Mouse (Mus musculus) kidney, adult 18-20 months (tissue): ENCODE data around the gene Nmrk2.
"Not testable (repeated sequence)": the region's sequence is repeated elsewhere in the genome, so short reads cannot be mapped to it uniquely, and the experiment has no call there.

ENCODE experiments used
- DNase-seq: peaks from one replicate; pipeline ENCODE4 v3.0.0; 2021

The Nmrk2 gene

DNA sequence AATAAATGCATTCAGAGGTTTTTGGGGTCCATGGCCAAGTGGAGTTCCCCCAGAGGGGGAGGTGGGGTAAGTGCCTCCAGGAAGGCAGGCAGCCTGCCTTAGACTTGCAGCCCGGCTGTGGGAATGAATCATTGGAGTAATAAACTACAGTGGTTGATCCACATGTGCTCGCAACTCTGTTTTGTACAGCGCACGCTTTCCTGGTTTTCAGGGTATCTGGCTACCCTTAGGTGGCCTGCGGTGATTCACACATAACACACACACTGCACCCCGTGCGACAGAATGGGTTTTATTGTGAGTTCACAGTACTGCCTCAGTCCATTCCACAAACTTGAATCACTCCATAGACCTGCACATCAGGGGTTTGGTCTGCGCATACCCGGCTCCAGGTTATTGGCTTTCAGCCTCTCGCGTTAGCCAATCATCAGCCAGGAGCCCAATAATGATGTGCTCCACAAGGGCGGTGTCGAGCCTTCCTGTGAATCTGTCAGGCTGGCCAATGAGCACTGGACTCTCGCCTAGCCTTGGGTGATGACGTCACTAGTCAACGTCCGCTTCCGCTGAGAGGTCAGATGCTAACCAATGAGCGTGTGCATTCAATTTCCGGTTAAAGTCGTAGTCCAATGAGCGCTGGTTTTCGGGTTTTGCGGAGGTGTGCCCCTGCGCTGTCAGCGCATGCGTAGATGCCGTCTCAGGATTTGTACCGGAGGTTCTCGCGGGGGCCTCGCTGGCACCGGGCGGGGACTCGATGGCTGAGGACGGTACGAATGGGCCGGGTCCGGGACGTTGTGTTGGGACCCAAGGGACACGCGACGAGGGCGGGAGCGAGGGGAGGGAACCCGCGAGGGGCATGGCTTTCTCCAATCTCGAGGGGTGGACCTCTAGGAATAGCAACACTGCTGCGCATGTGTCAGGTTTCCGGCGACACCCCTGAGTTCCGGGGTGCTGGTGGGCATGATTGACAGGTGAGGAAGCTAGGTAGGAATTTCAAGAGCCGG is 19.2 kb downstream of the Nmrk2 start, which contains the start of gene Dapk3:
TSS of gene Dapk3 (plus strand) at position 670 of the 998 bp plus-strand sequence.
- peak; percentile 96 for DNase-seq

- DNase-seq = not testable (repeated sequence)
Measured at GRCm38 (mm10) chr10:81181860-81182259, 20.0 kb downstream of the Nmrk2 start.

- no peak for DNase-seq
Measured at GRCm38 (mm10) chr10:81180946-81181345, 20.9 kb downstream of the Nmrk2 start.

DNA sequence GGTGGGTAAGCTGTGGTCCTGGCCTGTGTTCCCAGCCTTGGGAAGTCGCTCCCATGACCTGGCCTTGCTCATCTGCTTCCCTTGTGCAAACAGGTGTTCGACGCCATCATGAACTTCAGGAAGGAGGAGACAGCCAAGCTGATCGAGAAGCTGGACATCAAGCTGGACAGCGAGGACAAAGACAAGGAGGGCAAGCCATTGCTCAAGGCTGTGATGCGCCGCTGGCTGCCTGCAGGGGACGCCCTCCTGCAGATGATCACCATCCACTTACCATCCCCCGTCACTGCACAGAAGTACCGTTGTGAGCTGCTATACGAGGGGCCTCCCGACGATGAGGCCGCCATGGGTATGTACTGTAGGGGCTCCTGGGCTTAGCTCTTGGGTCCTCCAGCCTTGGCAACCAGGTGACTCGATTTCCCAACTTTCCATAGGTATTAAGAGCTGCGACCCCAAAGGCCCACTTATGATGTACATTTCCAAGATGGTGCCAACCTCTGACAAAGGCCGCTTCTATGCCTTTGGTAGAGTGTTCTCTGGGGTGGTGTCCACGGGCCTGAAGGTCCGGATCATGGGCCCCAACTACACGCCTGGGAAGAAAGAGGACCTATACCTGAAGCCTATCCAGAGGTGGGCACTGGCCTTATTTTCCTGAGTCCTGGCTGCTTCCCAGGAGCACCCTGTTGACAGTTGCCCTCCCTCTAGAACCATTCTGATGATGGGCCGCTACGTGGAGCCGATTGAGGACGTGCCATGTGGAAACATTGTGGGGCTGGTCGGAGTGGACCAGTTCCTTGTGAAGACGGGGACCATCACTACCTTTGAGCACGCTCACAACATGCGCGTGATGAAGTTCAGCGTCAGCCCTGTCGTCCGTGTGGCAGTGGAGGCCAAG is 22.2 kb downstream of the Nmrk2 start:
- DNase-seq = no peak

DNA sequence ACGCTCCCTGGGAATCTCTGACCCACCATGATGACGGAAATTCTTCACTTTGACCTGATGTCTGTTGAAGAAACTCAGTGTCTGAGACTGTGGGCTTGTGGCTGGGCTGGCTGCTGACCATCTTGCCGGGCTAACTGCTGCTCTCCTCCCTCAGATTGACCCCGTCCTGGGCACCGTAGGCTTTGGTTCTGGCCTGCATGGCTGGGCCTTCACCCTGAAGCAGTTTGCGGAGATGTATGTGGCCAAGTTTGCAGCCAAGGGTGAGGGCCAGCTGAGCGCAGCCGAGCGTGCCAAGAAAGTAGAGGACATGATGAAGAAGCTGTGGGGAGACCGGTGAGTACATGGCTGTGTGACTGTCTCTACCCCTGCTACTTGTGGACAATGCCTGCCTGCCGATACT is 22.9 kb downstream of the Nmrk2 start:
- no peak for DNase-seq

DNA sequence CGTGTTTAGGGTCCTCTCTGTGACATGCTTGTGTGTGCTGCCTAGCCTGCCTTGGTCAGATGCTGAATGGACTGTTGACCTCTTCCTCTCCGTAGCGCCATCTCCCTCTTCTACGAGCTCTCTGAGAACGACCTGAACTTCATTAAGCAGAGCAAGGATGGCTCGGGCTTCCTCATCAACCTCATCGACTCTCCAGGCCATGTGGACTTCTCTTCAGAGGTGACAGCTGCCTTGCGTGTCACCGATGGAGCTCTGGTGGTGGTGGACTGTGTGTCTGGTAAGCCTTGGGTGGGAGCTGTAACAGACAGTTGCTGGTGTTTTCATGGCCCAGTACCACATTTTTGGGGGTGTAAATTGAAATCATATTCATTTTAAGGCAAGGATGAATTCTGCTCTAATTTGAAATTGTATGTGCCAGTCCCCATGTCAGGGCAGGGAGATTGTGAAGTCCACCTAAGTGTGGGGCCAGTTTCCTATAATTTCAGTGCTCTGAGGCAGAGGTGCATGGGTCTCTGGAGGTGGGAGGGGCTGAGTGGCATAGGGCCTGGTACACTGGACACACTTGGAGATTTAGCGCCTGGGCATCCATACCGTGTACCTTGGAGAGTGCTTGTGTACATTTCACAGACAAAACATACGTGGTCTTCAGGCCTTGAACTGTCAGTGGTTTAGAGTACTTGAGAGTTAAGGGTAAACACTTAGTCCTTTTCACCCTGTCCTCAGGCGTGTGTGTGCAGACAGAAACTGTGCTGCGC is 23.7 kb downstream of the Nmrk2 start:
- no peak for DNase-seq

DNA sequence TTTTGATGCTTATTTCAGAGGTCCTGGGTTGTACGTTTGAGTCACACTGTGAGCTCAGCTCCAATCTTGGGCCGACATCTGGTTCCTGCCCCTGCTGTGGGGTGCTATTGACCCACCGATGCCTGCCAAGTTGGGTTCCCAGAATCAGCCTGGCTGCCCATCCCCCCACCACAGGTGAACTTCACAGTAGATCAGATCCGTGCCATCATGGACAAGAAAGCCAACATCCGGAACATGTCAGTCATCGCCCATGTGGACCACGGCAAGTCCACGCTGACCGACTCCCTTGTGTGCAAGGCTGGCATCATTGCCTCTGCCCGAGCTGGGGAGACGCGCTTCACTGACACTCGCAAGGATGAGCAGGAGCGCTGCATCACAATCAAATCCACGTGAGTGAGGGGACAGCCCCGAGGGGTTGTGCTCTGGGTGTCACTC is 24.3 kb downstream of the Nmrk2 start:
- peak; percentile 52 for DNase-seq

- DNase-seq = peak; percentile 100
Measured at GRCm38 (mm10) chr10:81176466-81177271, 25.2 kb downstream of the Nmrk2 start, which contains the start of gene Eef2. Gene Eef2, plus strand, starts transcription at chr10:81176631.

DNA sequence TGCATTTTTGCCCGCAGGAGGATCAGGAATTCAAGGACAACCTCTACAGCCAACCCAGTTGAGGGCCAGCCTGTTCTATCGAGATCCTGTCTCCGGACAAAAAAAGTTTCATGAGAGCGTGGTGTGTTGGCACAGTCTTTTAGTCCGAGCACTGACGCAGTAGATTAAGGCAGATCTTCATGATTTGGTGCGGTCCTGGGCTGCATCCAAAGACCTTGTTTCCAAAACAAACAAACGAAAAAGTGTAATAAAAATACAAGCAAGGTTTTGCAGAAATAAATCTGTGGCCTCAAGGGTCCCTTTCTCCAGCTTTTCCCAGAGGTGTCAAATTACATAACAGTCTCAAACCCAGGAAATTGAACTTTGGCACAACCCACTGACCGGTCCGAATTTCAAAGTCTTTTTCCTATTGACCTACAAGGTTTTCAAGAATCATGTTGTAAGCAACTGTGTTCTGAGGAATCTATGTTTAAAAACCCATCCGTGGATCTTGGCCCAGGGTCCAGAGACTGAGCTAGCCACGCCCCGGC is 25.9 kb downstream of the Nmrk2 start:
- DNase-seq = no peak

GRCm38 (mm10) chr10:81175345-81175701 is 26.5 kb downstream of the Nmrk2 start:
- not testable (repeated sequence) for DNase-seq

- peak; percentile 92 for DNase-seq
Measured at GRCm38 (mm10) chr10:81174617-81175344, 27.1 kb downstream of the Nmrk2 start.

DNA sequence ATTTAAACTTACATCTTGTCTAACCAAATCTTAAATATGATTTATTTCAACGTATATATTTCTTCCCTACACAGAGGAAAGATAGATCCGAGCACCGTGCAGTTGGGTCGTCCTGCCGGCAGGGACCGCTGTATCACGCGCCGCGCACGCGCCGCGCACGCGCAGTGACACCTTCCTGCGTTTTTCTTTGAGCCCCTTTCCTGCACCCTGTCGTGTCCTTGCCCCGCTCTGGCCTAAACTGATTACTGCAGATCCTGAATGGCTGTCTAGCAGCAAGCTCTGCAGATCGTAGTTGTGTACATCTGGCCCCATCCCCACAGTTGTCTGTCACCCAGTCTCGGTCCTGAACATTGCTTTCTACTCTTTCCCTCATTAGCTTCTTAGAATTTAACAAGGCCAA is 28.7 kb downstream of the Nmrk2 start:
- DNase-seq = peak; percentile 83

- not testable (repeated sequence) for DNase-seq
Measured at GRCm38 (mm10) chr10:81169411-81169900, 32.4 kb downstream of the Nmrk2 start.

DNA sequence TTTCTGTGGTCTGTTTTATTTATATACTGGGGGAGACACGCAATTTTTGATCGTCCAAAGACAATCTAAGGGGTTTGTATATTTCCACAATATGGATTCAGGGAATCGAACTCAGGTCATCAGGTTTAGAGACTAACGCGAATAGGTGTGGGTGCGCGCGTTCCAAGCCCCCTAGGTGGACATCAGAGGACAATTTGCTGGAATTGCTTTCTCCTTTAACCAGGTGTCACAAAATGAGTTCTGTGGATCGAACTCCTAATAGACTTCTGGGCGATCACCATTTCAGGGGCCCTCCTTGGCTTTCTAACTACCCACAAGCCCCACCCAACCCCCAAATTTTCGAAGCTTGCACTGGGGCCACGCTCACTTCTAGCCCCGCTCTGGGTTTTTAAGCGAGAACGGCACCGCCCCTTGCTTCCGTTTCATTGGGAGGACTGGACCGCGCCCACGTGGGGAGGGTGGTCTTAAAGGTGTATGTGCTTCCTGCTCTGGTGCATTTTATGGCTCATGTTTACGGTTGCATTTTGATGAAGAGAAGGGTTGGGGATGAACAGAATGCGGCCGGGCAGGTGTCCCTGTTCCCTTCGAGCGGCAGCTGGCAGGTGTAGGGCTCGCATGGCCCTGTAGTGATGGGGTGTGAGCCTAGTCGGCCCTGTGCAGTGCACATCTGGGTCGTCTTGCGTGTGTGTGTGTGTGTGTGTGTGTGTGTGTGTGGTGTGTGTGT is 33.2 kb downstream of the Nmrk2 start:
- DNase-seq = peak; percentile 90

DNA sequence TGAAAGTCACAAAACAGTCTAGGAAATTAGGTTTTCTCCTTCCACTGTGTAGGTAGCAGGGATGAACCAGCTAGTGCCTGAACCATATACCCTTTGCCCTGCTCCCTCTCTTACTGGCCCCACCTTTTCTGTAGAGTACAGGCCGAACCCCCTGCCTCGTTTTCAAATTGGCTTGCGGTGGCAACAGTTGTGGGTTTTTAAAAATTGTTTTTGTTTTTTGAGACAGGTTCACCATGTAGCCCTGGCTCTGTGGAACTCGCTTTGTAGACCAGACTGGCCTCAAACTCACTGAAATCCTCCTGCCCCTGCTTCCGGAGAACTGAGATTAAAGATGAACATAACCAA is 33.8 kb downstream of the Nmrk2 start:
- DNase-seq = no peak

GRCm38 (mm10) chr10:81167200-81168086 is 34.4 kb downstream of the Nmrk2 start, which contains the start of gene Pias4:
Gene Pias4, minus strand, starts transcription at chr10:81167923.
- peak; percentile 100 for DNase-seq

- no peak for DNase-seq
Measured at GRCm38 (mm10) chr10:81165118-81165517, 36.7 kb downstream of the Nmrk2 start.

- DNase-seq = no peak
Measured at GRCm38 (mm10) chr10:81162318-81162652, 39.6 kb downstream of the Nmrk2 start.
